Mouse (Mus musculus) forebrain, embryonic 11.5 days (tissue): ENCODE measurements at regions not wholly inside any gene's neighbourhood (a gene's known extent, or its start where the extent isn't known, plus 50 kb on each side); places are given as distances from the start of the nearest gene placed in this dataset.

Source experiments
- ATAC-seq: fragments of 200-750 bp; cut with Nextera tagmentation; replicated peaks from 2 replicates; pipeline ENCODE4 v1.8.0; 2017; ENCODE audit warnings: moderate TSS enrichment; ENCODE audit not compliant: low FRiP score
- DNase-seq: peaks from one replicate; pipeline ENCODE4 v3.0.0-alpha.2; 2017; ENCODE audit warnings: low spot score
- H3K27ac ChIP-seq: fragments of 300-500 bp; sonication (generic); 2 replicates; pipeline ENCODE4 v1.5.1; 2014; ENCODE audit warnings: low read depth, low read length
- H3K27me3 ChIP-seq: fragments of 300-500 bp; sonication (generic); 2 replicates; pipeline ENCODE4 v1.6.1; 2014; ENCODE audit warnings: mild to moderate bottlenecking, low read length, mixed read lengths; ENCODE audit not compliant: control insufficient read depth, insufficient read depth
- H3K36me3 ChIP-seq: fragments of 300-500 bp; sonication (generic); 2 replicates; pipeline ENCODE4 v1.6.1; 2014; ENCODE audit warnings: mild to moderate bottlenecking, low read length, moderate library complexity, mixed read lengths; ENCODE audit not compliant: control insufficient read depth, insufficient read depth
- H3K4me1 ChIP-seq: fragments of 300-500 bp; sonication (generic); replicated peaks from 2 replicates; pipeline ENCODE4 v1.6.1; 2014; ENCODE audit warnings: low read length, mixed read lengths; ENCODE audit not compliant: control insufficient read depth, insufficient read depth
- H3K4me2 ChIP-seq: fragments of 300-500 bp; sonication (generic); 2 replicates; pipeline ENCODE4 v1.6.1; 2014; ENCODE audit warnings: low read depth, mild to moderate bottlenecking, low read length, moderate library complexity, mixed read lengths; ENCODE audit not compliant: severe bottlenecking
- H3K4me3 ChIP-seq: fragments of 300-500 bp; sonication (generic); 2 replicates; pipeline ENCODE4 v1.5.1; 2014; ENCODE audit warnings: low read depth, low read length
- H3K9ac ChIP-seq: fragments of 300-500 bp; sonication (generic); 2 replicates; pipeline ENCODE4 v1.6.1; 2014; ENCODE audit warnings: low read length
- H3K9me3 ChIP-seq: fragments of 300-500 bp; sonication (generic); 2 replicates; pipeline ENCODE4 v1.6.1; 2016; ENCODE audit warnings: low read length, mixed read lengths; ENCODE audit not compliant: control insufficient read depth
- WGBS: fragments of 180-500 bp; shearing (Covaris S2); extraction: QIAGEN DNeasy Blood & Tissue Kit; methylation state at CpG from one replicate; pipeline ENCODE4 v1.1.7; 2014; 5-methylcytosine and 5-hydroxymethylcytosine counted together

- H3K27ac ChIP-seq: no peak overlapping the region
- DNase-seq: no peak
These were observed 139.2 kb upstream of the Nr2f2 start for GRCm38 (mm10) chr7:70505671-70506181.

GRCm38 (mm10) chr7:70501821-70502220 lies 135.3 kb upstream of the Nr2f2 start:
- no peak overlapping the region for H3K4me2 ChIP-seq
- no peak overlapping the region for H3K4me3 ChIP-seq
- WGBS: 89% methylated on average over 4 of the region's 4 CpGs
- no peaks in the 10 kb centered on the region for H3K36me3 ChIP-seq
- no peak overlapping the region for H3K27ac ChIP-seq
- no peaks in the 10 kb centered on the region for H3K27me3 ChIP-seq
- no peaks in the 10 kb centered on the region for H3K9me3 ChIP-seq
- no peak overlapping the region for H3K9ac ChIP-seq
- H3K4me1 ChIP-seq: no peaks in the 10 kb centered on the region
- no peak for ATAC-seq
- DNase-seq: no peak

More at GRCm38 (mm10) chr7:70505671-70506181, 139.2 kb upstream of the Nr2f2 start:
- Histone ChIP-seq H3K4me3 (no peak overlapping the region), H3K9me3 (no peaks in the 10 kb centered on the region), H3K4me1 (no peaks in the 10 kb centered on the region), H3K36me3 (no peaks in the 10 kb centered on the region), H3K4me2 (no peak overlapping the region), H3K9ac (no peak overlapping the region), H3K27me3 (no peaks in the 10 kb centered on the region)
- WGBS: 24% methylated on average over 7 of the region's 7 CpGs
- no peak for ATAC-seq

GRCm38 (mm10) chr7:70496541-70497154 lies 130.1 kb upstream of the Nr2f2 start:
- Histone ChIP-seq H3K27ac (no peak overlapping the region), H3K4me2 (no peak overlapping the region), H3K9me3 (no peaks in the 10 kb centered on the region), H3K9ac (no peak overlapping the region), H3K27me3 (no peaks in the 10 kb centered on the region), H3K36me3 (no peaks in the 10 kb centered on the region), H3K4me1 (no peaks in the 10 kb centered on the region), H3K4me3 (no peak overlapping the region)
- 45% methylated on average over 8 of the region's 8 CpGs for WGBS
- DNase-seq (no peak), ATAC-seq (no peak)

GRCm38 (mm10) chr7:70484201-70484600 lies 117.7 kb upstream of the Nr2f2 start:
- no peak overlapping the region for H3K4me2 ChIP-seq
- H3K4me3 ChIP-seq: no peak overlapping the region
- 91% methylated on average over 2 of the region's 2 CpGs for WGBS
- no peaks in the 10 kb centered on the region for H3K36me3 ChIP-seq
- H3K27ac ChIP-seq: no peak overlapping the region
- no peak for ATAC-seq
- no peaks in the 10 kb centered on the region for H3K4me1 ChIP-seq
- H3K9ac ChIP-seq: no peak overlapping the region
- no peaks in the 10 kb centered on the region for H3K9me3 ChIP-seq
- no peaks in the 10 kb centered on the region for H3K27me3 ChIP-seq
- no peak for DNase-seq

- H3K9ac ChIP-seq: no peak overlapping the region
- no peak overlapping the region for H3K4me2 ChIP-seq
- H3K27me3 ChIP-seq: no peaks in the 10 kb centered on the region
- 87% methylated on average over 3 of the region's 3 CpGs for WGBS
- no peak for ATAC-seq
- no peaks in the 10 kb centered on the region for H3K36me3 ChIP-seq
- H3K27ac ChIP-seq: no peak overlapping the region
- H3K9me3 ChIP-seq: no peaks in the 10 kb centered on the region
- no peaks in the 10 kb centered on the region for H3K4me1 ChIP-seq
- no peak overlapping the region for H3K4me3 ChIP-seq
- no peak for DNase-seq
These were observed 117.0 kb upstream of the Nr2f2 start for GRCm38 (mm10) chr7:70483536-70483935.

- Histone ChIP-seq H3K4me2 (no peak overlapping the region), H3K9me3 (no peaks in the 10 kb centered on the region), H3K9ac (no peak overlapping the region), H3K27ac (no peak overlapping the region), H3K4me1 (no peaks in the 10 kb centered on the region), H3K27me3 (no peaks in the 10 kb centered on the region), H3K36me3 (no peaks in the 10 kb centered on the region), H3K4me3 (no peak overlapping the region)
- 88% methylated on average over 10 of the region's 10 CpGs for WGBS
- ATAC-seq (no peak), DNase-seq (no peak)
These were observed 115.3 kb upstream of the Nr2f2 start for GRCm38 (mm10) chr7:70481880-70482279.

GRCm38 (mm10) chr7:70472786-70473185 lies 106.3 kb upstream of the Nr2f2 start:
- Histone ChIP-seq H3K27me3 (no peaks in the 10 kb centered on the region), H3K36me3 (no peaks in the 10 kb centered on the region), H3K4me2 (no peak overlapping the region), H3K4me3 (no peak overlapping the region), H3K9ac (no peak overlapping the region), H3K9me3 (no peaks in the 10 kb centered on the region), H3K4me1 (no peaks in the 10 kb centered on the region), H3K27ac (no peak overlapping the region)
- no peak for ATAC-seq
- 85% methylated on average over 4 of the region's 4 CpGs for WGBS
- DNase-seq: no peak

- Histone ChIP-seq H3K4me1 (no peaks in the 10 kb centered on the region), H3K36me3 (no peaks in the 10 kb centered on the region), H3K27me3 (no peaks in the 10 kb centered on the region), H3K4me3 (no peak overlapping the region), H3K9ac (no peak overlapping the region), H3K27ac (no peak overlapping the region), H3K4me2 (no peak overlapping the region), H3K9me3 (no peaks in the 10 kb centered on the region)
- 91% methylated on average over 2 of the region's 2 CpGs for WGBS
- no peak for DNase-seq
- no peak for ATAC-seq
These were observed 104.0 kb upstream of the Nr2f2 start for GRCm38 (mm10) chr7:70470557-70470956.

GRCm38 (mm10) chr7:70462131-70462530 lies 95.6 kb upstream of the Nr2f2 start:
- H3K4me2 ChIP-seq: no peak overlapping the region
- DNase-seq: no peak

More at GRCm38 (mm10) chr7:70462131-70462530, 95.6 kb upstream of the Nr2f2 start:
- Histone ChIP-seq H3K36me3 (no peaks in the 10 kb centered on the region), H3K27me3 (no peaks in the 10 kb centered on the region), H3K27ac (no peak overlapping the region), H3K9me3 (no peaks in the 10 kb centered on the region), H3K9ac (no peak overlapping the region), H3K4me1 (no peaks in the 10 kb centered on the region), H3K4me3 (no peak overlapping the region)
- WGBS: 96% methylated on average over 4 of the region's 4 CpGs
- ATAC-seq: no peak
